Mouse (Mus musculus) kidney, adult 2 months (tissue): ENCODE results near the gene Kif26b. TPM values are rescaled to one million over a fixed set of nuclear protein-coding genes. Genes with fewer than 3 reads are reported as not detected.

Experiments
- DNase-seq: peaks from one replicate; pipeline ENCODE4 v3.0.0; 2021
- H3K27ac ChIP-seq: fragments of 200-500 bp; 2 replicates; pipeline ENCODE4 v1.5.1; 2012; ENCODE audit warnings: low read depth, low read length, control low read depth, inconsistent platforms; ENCODE audit not compliant: insufficient read depth
- H3K27me3 ChIP-seq: fragments of 200-500 bp; replicated peaks from 2 replicates; pipeline ENCODE4 v1.6.1; 2012; ENCODE audit warnings: mild to moderate bottlenecking, moderate library complexity, low read length, inconsistent platforms; ENCODE audit not compliant: control insufficient read depth, insufficient read depth
- H3K36me3 ChIP-seq: fragments of 200-500 bp; 2 replicates; pipeline ENCODE4 v1.6.1; 2012; ENCODE audit warnings: mild to moderate bottlenecking, moderate library complexity, low read length, inconsistent platforms; ENCODE audit not compliant: control insufficient read depth, insufficient read depth
- H3K4me1 ChIP-seq: fragments of 200-500 bp; 2 replicates; pipeline ENCODE4 v1.6.1; 2011; ENCODE audit warnings: low read length; ENCODE audit not compliant: control insufficient read depth, insufficient read depth
- H3K4me3 ChIP-seq: fragments of 200-500 bp; 2 replicates; pipeline ENCODE4 v1.5.1; 2011; ENCODE audit warnings: mild to moderate bottlenecking, low read depth, low read length, control low read depth; ENCODE audit not compliant: insufficient read depth
- CTCF ChIP-seq: fragments of 200-500 bp; conservative IDR thresholded peaks from 2 replicates; pipeline ENCODE4 v1.5.1; 2011; ENCODE audit warnings: low read depth, mild to moderate bottlenecking, control low read depth, low read length, moderate library complexity, mixed read lengths; ENCODE audit not compliant: insufficient read depth, insufficient read length
- POLR2A ChIP-seq: fragments of 200-500 bp; IDR thresholded peaks from one replicate; pipeline ENCODE4 v1.6.1; 2011; ENCODE audit warnings: low read depth, low read length, control low read depth
- WGBS: fragments of 180-500 bp; shearing (Covaris S2); methylation state at CpG from one replicate; pipeline ENCODE4 v1.1.7; 2018; 5-methylcytosine and 5-hydroxymethylcytosine counted together
- polyA plus RNA-seq: library from polyadenylated mRNA; depleted of rRNA; stranded (reverse); fragments of >200 nt; gene quantifications from 2 replicates; pipeline ENCODE4 v1.2.3, GENCODE M21; 2012

Gene Kif26b
- polyA plus RNA-seq, 1 experiment = 0.97 TPM

DNA sequence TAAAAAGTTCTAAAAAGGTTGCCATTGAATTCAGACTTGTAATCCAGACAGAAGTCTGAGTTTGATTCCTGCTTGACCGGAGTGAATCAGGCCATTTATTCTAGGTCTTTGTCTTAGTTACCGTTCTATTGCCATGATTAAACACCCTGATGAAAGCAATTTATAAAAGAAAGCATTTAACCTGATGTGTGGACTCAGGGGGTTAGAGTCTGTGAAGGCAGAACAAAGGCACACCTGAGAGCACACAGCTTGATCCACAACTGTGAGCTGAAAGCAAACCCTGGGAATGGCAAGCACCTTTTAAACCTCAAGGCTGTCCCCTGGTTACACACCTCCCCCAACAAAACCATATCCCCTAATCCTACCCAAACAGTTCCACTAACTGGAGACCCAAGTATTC is 32.7 kb upstream of the Kif26b start:
- no peak for DNase-seq
- no peaks in the 10 kb centered on the region for H3K4me1 ChIP-seq
- WGBS = 82% methylated on average over 2 of the region's 2 CpGs
- TF ChIP-seq CTCF (no peak), POLR2A (no peak)
- no peak overlapping the region for H3K27ac ChIP-seq
- no peaks in the 10 kb centered on the region for H3K36me3 ChIP-seq
- H3K27me3 ChIP-seq = no peaks in the 10 kb centered on the region
- no peak overlapping the region for H3K4me3 ChIP-seq

DNA sequence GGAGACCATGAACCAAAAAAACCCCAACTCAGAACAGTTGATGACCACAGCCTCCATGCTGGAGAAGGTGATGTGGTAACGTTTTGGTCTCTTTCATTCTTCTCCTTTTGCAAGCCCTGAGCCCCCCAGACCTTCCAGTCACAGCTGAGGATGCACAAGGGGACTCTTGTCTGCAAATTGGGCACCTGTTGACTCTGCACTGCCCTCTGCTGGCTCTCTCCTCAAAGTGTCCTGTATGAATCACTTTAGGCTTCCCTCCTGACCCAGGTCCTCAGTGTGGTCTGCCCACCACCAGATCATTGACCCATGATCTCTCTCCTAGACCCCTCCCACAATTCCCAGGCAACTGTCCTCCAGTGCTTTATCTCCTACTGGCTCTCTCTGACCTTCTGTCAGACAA is 32.1 kb upstream of the Kif26b start:
- 48% methylated on average over 1 of the region's 1 CpGs for WGBS
- Histone ChIP-seq H3K27me3 (no peaks in the 10 kb centered on the region), H3K36me3 (no peaks in the 10 kb centered on the region), H3K4me1 (no peaks in the 10 kb centered on the region), H3K27ac (no peak overlapping the region), H3K4me3 (no peak overlapping the region)
- TF ChIP-seq POLR2A (no peak), CTCF (peak; percentile 50)
- peak; percentile 5 for DNase-seq

DNA sequence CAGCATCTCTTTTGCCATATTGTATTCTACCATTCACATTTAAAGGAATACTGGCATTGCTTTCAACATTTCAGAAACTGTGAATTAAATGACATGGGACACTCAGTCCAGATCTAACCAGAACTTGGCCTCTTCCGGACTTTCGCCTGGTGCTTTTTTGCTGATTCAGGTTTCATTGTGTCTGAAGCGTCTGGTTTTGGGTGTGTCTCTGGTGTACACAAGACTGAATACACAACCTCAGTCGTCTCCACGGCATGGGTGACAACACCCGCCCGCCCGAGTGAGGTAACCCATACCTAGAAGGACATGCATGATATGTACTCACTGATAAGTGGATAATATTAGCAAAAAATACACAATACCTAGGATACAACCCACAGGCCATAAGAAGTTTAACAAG is 22.0 kb upstream of the Kif26b start:
- DNase-seq = no peak
- Histone ChIP-seq H3K4me1 (no peaks in the 10 kb centered on the region), H3K4me3 (no peak overlapping the region), H3K27ac (no peak overlapping the region), H3K27me3 (no peaks in the 10 kb centered on the region), H3K36me3 (no peaks in the 10 kb centered on the region)
- WGBS = 88% methylated on average over 8 of the region's 8 CpGs
- TF ChIP-seq POLR2A (no peak), CTCF (no peak)

DNA sequence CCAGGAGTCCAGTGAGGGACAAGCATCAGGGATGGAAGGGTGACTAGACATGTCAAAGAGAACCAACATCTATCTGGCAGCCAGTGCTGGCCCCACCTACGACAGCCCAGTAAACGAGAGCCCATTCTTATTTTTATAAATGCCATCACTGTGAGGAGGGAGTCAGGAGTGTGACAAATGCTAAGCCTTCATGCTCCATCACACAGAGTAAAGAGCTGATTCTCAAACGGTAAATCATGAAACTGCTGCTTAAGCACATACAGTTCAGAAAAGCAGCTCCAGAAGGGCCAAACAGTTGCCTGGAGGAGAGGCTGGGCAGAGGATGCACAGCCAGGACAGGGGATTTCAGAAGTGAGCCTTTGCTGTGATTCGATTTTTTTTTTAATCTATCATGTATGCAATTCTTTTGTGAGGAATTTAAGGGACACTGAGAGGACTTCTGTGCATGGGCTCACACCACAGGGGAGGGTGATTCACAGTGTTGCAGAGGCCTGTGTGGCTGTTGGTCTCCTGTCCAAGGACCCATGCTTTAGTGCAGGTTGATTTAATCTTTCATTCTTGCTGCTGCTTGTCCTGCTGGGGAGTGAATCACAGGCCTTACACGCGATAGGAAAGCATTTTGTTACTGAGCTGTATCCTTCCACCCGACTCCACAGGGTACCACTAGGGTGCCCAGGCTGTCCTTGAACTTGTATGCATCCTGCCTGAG is 16.4 kb upstream of the Kif26b start:
- Histone ChIP-seq H3K4me1 (no peaks in the 10 kb centered on the region), H3K36me3 (no peaks in the 10 kb centered on the region), H3K27me3 (no peaks in the 10 kb centered on the region), H3K4me3 (no peak overlapping the region), H3K27ac (no peak overlapping the region)
- no peak for DNase-seq
- TF ChIP-seq POLR2A (no peak), CTCF (no peak)
- WGBS = 45% methylated on average over 7 of the region's 7 CpGs

DNA sequence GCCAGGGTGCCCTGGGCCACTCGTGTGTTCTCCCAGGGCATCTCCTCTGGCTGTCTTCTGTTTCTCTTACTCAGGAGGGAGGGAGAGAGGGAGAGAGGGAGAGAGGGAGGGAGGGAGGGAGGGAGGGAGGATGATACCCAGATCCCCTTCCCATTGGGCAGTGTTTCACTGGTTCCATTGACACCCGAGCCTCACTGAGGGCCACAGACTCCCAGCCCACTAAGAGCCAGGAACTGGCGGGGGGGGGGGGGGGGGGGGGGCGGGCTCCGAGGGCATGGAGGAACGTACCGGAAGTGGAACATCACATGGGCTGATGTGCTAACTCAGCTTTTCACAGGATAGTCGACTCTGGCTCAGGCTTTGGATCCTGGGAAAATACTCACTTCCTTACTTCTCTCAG is 15.0 kb upstream of the Kif26b start:
- no peak overlapping the region for H3K27ac ChIP-seq
- no peak for DNase-seq
- TF ChIP-seq POLR2A = no peak
- no peak for TF ChIP-seq CTCF
- H3K4me1 ChIP-seq = no peaks in the 10 kb centered on the region
- WGBS = 9% methylated on average over 7 of the region's 8 CpGs
- no peaks in the 10 kb centered on the region for H3K27me3 ChIP-seq
- H3K36me3 ChIP-seq = no peaks in the 10 kb centered on the region
- H3K4me3 ChIP-seq = no peak overlapping the region

DNA sequence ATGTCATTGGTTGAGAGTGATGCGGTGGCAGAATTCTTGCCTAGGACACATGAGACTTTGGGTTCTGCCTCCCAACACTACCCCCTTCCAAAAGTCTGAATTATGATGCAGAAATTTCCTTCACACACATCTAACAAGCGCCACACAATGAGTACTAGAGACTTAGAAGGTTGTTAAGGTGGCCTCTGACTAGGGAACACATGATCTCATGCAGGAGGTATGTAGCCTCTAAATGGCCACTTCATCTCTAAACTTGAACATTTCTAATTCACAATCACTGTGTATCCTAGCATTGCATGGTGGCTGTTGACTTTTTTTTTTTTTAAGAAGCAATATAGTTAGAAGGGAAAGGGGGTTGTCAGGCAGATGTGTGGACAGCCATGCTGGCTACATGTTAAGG is 13.1 kb upstream of the Kif26b start:
- no peak for TF ChIP-seq POLR2A
- no peak for TF ChIP-seq CTCF
- no peaks in the 10 kb centered on the region for H3K27me3 ChIP-seq
- H3K27ac ChIP-seq = no peak overlapping the region
- WGBS = 79% methylated on average over 2 of the region's 2 CpGs
- DNase-seq = no peak
- H3K36me3 ChIP-seq = no peaks in the 10 kb centered on the region
- H3K4me1 ChIP-seq = no peaks in the 10 kb centered on the region
- H3K4me3 ChIP-seq = no peak overlapping the region

DNA sequence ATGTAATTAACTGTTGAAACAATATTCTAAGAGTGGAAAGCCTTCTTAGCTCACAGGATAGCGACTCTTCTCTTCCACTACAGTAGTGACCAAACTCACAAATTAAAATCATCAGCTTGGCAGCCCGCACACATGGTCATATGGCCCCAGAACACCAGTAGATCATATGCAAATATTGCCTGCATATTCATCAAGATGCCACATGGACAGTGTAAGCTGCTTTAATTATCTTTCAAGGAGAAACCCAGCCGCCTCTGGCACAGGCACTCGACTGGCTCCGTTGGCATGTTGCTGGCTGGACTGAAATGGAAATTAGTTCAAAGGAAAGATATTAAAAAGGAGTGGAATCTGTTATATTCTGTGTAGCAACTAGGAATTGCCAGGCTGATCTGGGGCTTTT is 6.5 kb upstream of the Kif26b start:
- no peaks in the 10 kb centered on the region for H3K4me1 ChIP-seq
- no peak overlapping the region for H3K4me3 ChIP-seq
- no peaks in the 10 kb centered on the region for H3K27me3 ChIP-seq
- no peak for DNase-seq
- no peak overlapping the region for H3K27ac ChIP-seq
- TF ChIP-seq CTCF = no peak
- no peak for TF ChIP-seq POLR2A
- WGBS = 74% methylated on average over 5 of the region's 5 CpGs
- H3K36me3 ChIP-seq = no peaks in the 10 kb centered on the region
